Mouse (Mus musculus) megakaryocyte, embryonic 14.5 days (primary cell): ENCODE measurements around the gene Shcbp1l. TPM values are rescaled to one million over a fixed set of nuclear protein-coding genes. Genes with fewer than 3 reads are reported as not detected.
A peak's percentile ranks its signal among the peaks of the same experiment; 100 is the strongest.
"Not testable (repeated sequence)": the region's sequence is repeated elsewhere in the genome, so short reads cannot be mapped to it uniquely, and the experiment has no call there.

Source experiments
- H3K27me3 ChIP-seq: replicated peaks from 2 replicates; pipeline ENCODE3; 2012; ENCODE audit warnings: inconsistent platforms
- H3K36me3 ChIP-seq: replicated peaks from 2 replicates; pipeline ENCODE3; 2012; ENCODE audit warnings: low read length, inconsistent platforms, mixed read lengths
- H3K4me1 ChIP-seq: 2 replicates; pipeline ENCODE4 v1.6.1; 2012; ENCODE audit warnings: inconsistent platforms
- H3K4me3 ChIP-seq: replicated peaks from 2 replicates; pipeline ENCODE3; 2012; ENCODE audit warnings: moderate library complexity, mild to moderate bottlenecking, inconsistent platforms
- H3K9me3 ChIP-seq: 2 replicates; pipeline ENCODE4 v1.6.1; 2012; ENCODE audit warnings: inconsistent platforms
- FLI1 ChIP-seq: IDR thresholded peaks from 2 replicates; pipeline ENCODE4 v1.6.1; 2012; ENCODE audit warnings: low read length, inconsistent platforms, mixed read lengths
- GATA1 ChIP-seq: IDR thresholded peaks from 3 replicates; pipeline ENCODE4 v1.6.1; 2012; ENCODE audit warnings: mixed read lengths, low read length, inconsistent platforms, borderline replicate concordance
- polyA plus RNA-seq: library from polyadenylated mRNA; stranded (reverse); fragments of >175 nt; gene quantifications from 2 replicates; pipeline ENCODE4 v1.2.3, GENCODE M21; 2012; ENCODE audit warnings: low replicate concordance; ENCODE audit not compliant: insufficient read depth

The Shcbp1l gene
- polyA plus RNA-seq, 1 experiment = not detected

DNA sequence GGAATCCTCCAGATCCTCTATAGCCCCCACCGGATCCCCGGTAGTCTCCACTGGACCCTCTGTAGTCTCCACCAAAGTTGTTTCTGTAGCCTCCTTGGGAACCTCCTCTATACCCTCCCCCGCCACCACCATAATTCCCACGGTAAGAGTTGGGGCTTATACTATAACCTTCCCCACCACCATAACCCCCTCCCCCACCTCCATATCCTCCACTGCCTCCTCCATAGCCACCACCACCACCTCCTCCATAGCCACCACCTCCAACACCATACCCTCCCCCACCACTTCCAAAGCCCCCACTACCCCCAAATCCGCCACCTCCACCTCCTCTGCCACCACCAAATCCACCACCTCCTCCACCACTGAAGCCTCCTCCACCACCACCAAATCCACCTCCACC lies 31.2 kb downstream of the Shcbp1l start:
- Histone ChIP-seq H3K36me3 (peaks cover 91% of the 10 kb centered on the region), H3K9me3 (no peaks in the 10 kb centered on the region), H3K4me3 (no peak overlapping the region), H3K4me1 (no peaks in the 10 kb centered on the region), H3K27me3 (no peaks in the 10 kb centered on the region)
- TF ChIP-seq GATA1 (no peak), FLI1 (no peak)

DNA sequence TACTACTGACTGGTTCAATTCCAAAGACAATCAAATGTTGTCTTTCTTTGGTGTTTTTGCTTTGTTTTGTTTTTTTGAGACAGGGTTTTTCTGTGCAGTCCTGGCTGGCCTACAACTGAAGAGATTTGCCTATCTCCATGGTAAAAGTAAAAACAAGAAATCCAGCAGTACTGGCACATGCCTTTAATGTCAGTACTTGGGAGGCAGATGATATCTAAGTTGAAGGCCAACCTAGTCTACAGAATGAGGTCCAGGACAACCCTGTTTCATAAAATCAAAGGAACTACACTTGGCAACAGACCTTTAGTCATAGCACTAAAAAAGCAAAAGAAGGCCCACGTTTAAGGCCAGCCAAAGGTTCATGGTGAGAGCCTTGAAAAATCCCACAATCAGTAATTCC lies 36.8 kb downstream of the Shcbp1l start:
- TF ChIP-seq GATA1 (no peak), FLI1 (no peak)
- Histone ChIP-seq H3K9me3 (no peaks in the 10 kb centered on the region), H3K36me3 (peaks cover 100% of the 10 kb centered on the region), H3K4me1 (no peaks in the 10 kb centered on the region), H3K27me3 (no peaks in the 10 kb centered on the region), H3K4me3 (no peak overlapping the region)

DNA sequence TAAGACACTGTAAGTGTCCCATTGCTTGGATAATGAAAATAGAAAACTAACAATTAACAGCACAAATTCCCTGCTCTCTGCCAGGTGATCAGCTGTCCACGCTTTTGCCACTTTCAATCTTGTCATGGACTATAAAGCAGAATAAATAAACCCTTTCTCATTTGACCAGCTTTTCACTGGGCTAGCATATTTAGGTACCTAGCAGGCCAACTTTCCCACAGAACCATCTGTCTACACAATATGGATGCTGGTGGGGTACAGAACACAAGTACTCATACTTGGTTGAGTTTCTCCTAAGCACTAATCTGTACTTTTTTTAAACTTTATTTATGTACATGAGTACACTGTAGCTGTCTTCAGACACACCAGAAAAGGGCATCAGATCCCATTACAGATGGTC lies 54.3 kb downstream of the Shcbp1l start:
- no peak overlapping the region for H3K4me3 ChIP-seq
- peaks cover 14% of the 10 kb centered on the region for H3K4me1 ChIP-seq
- TF ChIP-seq FLI1 (no peak), GATA1 (no peak)

GRCm38 (mm10) chr1:153480386-153481024 lies 55.5 kb downstream of the Shcbp1l start:
- peaks cover 81% of the 10 kb centered on the region for H3K36me3 ChIP-seq
- TF ChIP-seq FLI1 (no peak), GATA1 (no peak)
- no peaks in the 10 kb centered on the region for H3K27me3 ChIP-seq
- H3K4me1 ChIP-seq = peaks cover 25% of the 10 kb centered on the region
- H3K9me3 ChIP-seq = no peaks in the 10 kb centered on the region
- no peak overlapping the region for H3K4me3 ChIP-seq

More for the DNA sequence above, 54.3 kb downstream of the Shcbp1l start:
- H3K27me3 ChIP-seq = no peaks in the 10 kb centered on the region
- H3K9me3 ChIP-seq = no peaks in the 10 kb centered on the region
- peaks cover 93% of the 10 kb centered on the region for H3K36me3 ChIP-seq

GRCm38 (mm10) chr1:153481025-153481412 lies 56.1 kb downstream of the Shcbp1l start:
- peaks cover 26% of the 10 kb centered on the region for H3K4me1 ChIP-seq
- no peaks in the 10 kb centered on the region for H3K27me3 ChIP-seq
- TF ChIP-seq GATA1 (no peak), FLI1 (no peak)
- no peak overlapping the region for H3K4me3 ChIP-seq
- H3K36me3 ChIP-seq = peaks cover 76% of the 10 kb centered on the region
- no peaks in the 10 kb centered on the region for H3K9me3 ChIP-seq

GRCm38 (mm10) chr1:153485201-153485796 lies 60.3 kb downstream of the Shcbp1l start:
- H3K27me3 ChIP-seq = no peaks in the 10 kb centered on the region
- no peaks in the 10 kb centered on the region for H3K9me3 ChIP-seq
- TF ChIP-seq GATA1 = no peak
- no peak for TF ChIP-seq FLI1
- H3K4me1 ChIP-seq = peaks cover 42% of the 10 kb centered on the region
- peak overlapping the region; percentile 72 for H3K4me3 ChIP-seq
- peaks cover 33% of the 10 kb centered on the region for H3K36me3 ChIP-seq

DNA sequence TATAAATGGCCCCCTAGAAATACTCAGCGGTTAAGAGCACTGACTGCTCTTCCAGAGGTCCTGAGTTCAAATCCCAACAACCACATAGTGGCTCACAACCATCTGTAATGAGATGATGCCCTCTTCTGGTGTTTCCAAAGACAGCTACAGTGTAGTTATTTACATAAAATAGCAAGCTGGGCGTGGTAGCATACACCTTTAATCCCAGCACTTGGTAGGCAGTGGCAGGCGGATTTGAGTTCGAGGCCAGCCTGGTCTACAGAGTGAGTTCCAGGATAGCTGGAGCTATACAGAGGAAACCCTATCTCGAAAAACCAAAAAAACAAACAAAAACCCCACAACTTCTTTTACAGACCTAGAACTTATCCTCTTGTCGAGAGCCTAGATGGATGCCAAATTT lies 61.2 kb downstream of the Shcbp1l start:
- peaks cover 39% of the 10 kb centered on the region for H3K4me1 ChIP-seq
- H3K9me3 ChIP-seq, H3K27me3 ChIP-seq: not testable (repeated sequence)
- peak overlapping the region; percentile 99 for H3K4me3 ChIP-seq
- peaks cover 25% of the 10 kb centered on the region for H3K36me3 ChIP-seq

DNA sequence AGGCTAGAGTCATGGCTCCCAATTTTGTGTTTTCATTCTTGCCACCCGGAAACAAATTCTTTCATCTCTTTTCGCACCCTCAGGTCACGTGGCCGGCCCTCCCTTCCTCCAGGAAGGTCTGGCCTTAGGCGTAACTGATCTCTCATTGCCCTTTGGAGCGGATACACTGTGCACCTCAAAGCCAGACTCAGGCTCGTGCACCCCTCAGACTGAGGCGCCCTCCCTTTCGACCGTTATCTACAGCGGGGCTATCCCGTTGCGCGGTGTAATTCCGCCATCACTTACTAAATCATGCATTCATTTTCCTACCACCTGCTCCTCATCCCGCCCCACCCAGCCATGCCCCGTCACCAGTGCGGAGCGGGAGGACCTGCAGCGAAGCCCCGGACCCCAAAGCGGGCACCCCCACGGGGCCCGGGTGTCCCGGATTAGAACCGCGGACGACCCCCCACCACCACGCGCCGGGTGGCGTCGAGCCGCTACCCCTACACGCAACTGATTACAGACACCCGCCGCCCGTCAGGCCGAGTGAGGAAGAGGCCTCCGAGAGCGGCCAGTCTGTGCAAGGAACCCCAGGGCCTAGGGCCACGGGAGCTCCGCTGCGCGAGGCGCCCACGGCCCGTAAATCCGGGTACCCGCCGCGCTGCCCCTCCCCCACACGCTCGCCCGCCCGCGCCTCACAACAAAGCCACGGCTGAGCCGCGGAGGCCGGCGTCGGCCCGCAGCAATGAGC lies 62.0 kb downstream of the Shcbp1l start:
- Histone ChIP-seq H3K9me3 (no peaks in the 10 kb centered on the region), H3K36me3 (peaks cover 17% of the 10 kb centered on the region), H3K27me3 (no peaks in the 10 kb centered on the region), H3K4me3 (peak overlapping the region; percentile 99), H3K4me1 (peaks cover 41% of the 10 kb centered on the region)
- no peak for TF ChIP-seq FLI1
- TF ChIP-seq GATA1 = peak; percentile 34; the same call in 1 of the 3 replicates

DNA sequence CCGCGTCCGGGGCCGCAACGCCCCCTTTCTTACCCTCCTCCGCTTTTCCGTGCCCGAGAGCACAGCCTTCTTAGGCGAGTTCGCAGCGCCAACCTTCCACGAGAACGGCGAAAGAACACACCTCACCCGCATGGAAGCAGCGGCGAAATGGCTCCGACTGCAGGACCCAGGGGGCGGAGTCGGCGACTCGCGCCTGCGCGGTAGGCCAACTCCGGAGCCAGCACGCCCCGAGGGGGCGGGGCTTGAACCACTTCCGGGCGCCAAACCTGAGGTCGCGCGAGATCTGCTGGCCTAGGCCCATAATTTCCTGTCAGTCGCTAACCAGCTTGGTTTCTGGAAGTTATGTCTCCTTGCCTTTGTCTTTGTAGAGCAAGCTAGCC lies 62.5 kb downstream of the Shcbp1l start, which contains the start of gene Dhx9:
TSS of gene Dhx9 (minus strand) at position 161 of the 380 bp plus-strand sequence.
- Histone ChIP-seq H3K9me3 (no peaks in the 10 kb centered on the region), H3K27me3 (no peaks in the 10 kb centered on the region), H3K4me3 (peak within 1 kb of the TSS; percentile 99), H3K4me1 (peaks cover 44% of the 10 kb centered on the region), H3K36me3 (peaks cover 12% of the 10 kb centered on the region)
- TF ChIP-seq GATA1 (no peak), FLI1 (peak; percentile 77; the same call in 1 of the 2 replicates)

GRCm38 (mm10) chr1:153489132-153489531 lies 64.2 kb downstream of the Shcbp1l start:
- no peaks in the 10 kb centered on the region for H3K9me3 ChIP-seq
- TF ChIP-seq FLI1 (no peak), GATA1 (no peak)

More at GRCm38 (mm10) chr1:153489132-153489531, 64.2 kb downstream of the Shcbp1l start:
- Histone ChIP-seq H3K27me3 (no peaks in the 10 kb centered on the region), H3K36me3 (no peaks in the 10 kb centered on the region), H3K4me1 (peaks cover 52% of the 10 kb centered on the region), H3K4me3 (no peak overlapping the region)
